Mouse (Mus musculus): ENCODE results near the gene Klhl8.

- TF ChIP-seq CTCF (IDR thresholded peaks at IDR 0.05; ENCODE audit: extremely low read depth, insufficient read depth, low read length) (peak; percentile 41), POLR2A (IDR thresholded peaks at IDR 0.05; ENCODE audit: extremely low read depth, insufficient read depth, low read length) (no peak)
Observed at GRCm38 (mm10) chr5:103843938-103844337, 67.1 kb downstream of the Klhl8 start.

All from cortical plate, adult 2 months (tissue).